Mouse (Mus musculus): ENCODE results near the gene Cox6a2. TPM values are rescaled to one million over a fixed set of nuclear protein-coding genes. Genes with fewer than 3 reads are reported as not detected.

Cox6a2 gene
- polyA plus RNA-seq, 1 experiment = not detected

GRCm38 (mm10) chr7:128245547-128245946 is 39.4 kb upstream of the Cox6a2 start:
- TF ChIP-seq POLR2A (IDR thresholded peaks at IDR 0.05; ENCODE audit: borderline replicate concordance, low read depth, low read length) (no peak), CTCF (IDR thresholded peaks at IDR 0.05; ENCODE audit: low read depth, low read length) (no peak)
- Histone ChIP-seq H3K27ac (ENCODE audit: insufficient read depth, low read depth, low read length) (no peak overlapping the region), H3K4me3 (ENCODE audit: insufficient read depth, low read length) (no peak overlapping the region)

DNA sequence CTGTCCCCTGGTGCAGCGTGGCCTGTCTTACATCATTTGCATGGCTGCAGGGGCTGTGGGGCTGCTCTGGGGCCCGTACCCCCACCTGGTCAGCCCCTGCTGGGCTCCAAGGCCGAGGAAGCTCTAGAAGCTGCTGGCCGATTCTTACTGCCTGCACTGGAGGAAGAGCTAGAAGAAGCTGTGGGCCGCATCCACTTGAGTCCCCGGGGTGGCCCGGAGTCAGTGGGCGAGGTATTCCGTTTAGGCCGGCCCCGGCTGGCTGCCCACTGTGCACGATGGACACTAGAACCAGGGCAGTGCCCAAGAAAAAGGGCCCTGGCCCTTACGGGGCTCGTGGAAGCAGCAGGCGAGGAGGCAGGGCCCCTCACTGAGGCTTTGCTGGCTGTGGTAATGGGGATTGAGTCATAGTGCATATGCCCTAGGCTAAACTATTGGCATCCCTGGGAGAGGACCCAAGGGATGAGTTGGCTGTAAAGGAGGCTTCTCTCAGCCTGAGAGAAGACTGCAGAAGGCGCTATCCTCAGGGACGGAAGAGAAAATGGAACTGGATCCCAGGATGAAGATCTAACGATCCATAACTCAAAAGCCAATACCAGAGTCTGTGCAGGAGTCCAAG is 38.3 kb upstream of the Cox6a2 start:
- Histone ChIP-seq H3K4me3 (ENCODE audit: insufficient read depth, low read length) (no peak overlapping the region), H3K27ac (ENCODE audit: insufficient read depth, low read depth, low read length) (no peak overlapping the region), H3K4me1 (ENCODE audit: control insufficient read depth, insufficient read depth, low read length) (no peaks in the 10 kb centered on the region)
- TF ChIP-seq POLR2A (IDR thresholded peaks at IDR 0.05; ENCODE audit: borderline replicate concordance, low read depth, low read length) = no peak
- TF ChIP-seq CTCF (IDR thresholded peaks at IDR 0.05; ENCODE audit: low read depth, low read length) = no peak

More at GRCm38 (mm10) chr7:128245547-128245946, 39.4 kb upstream of the Cox6a2 start:
- H3K4me1 ChIP-seq (ENCODE audit: control insufficient read depth, insufficient read depth, low read length) = no peaks in the 10 kb centered on the region

GRCm38 (mm10) chr7:128243921-128244320 is 37.7 kb upstream of the Cox6a2 start:
- TF ChIP-seq CTCF (IDR thresholded peaks at IDR 0.05; ENCODE audit: low read depth, low read length) = no peak
- no peak for TF ChIP-seq POLR2A (IDR thresholded peaks at IDR 0.05; ENCODE audit: borderline replicate concordance, low read depth, low read length)
- no peak overlapping the region for H3K27ac ChIP-seq (ENCODE audit: insufficient read depth, low read depth, low read length)
- peaks cover 2% of the 10 kb centered on the region; the same call in 1 of the 2 replicates for H3K4me1 ChIP-seq (ENCODE audit: control insufficient read depth, insufficient read depth, low read length)
- no peak overlapping the region for H3K4me3 ChIP-seq (ENCODE audit: insufficient read depth, low read length)

GRCm38 (mm10) chr7:128242331-128242730 is 36.1 kb upstream of the Cox6a2 start:
- TF ChIP-seq POLR2A (IDR thresholded peaks at IDR 0.05; ENCODE audit: borderline replicate concordance, low read depth, low read length) = no peak
- TF ChIP-seq CTCF (IDR thresholded peaks at IDR 0.05; ENCODE audit: low read depth, low read length) = no peak
- no peak overlapping the region for H3K27ac ChIP-seq (ENCODE audit: insufficient read depth, low read depth, low read length)
- peaks cover 2% of the 10 kb centered on the region; the same call in 1 of the 2 replicates for H3K4me1 ChIP-seq (ENCODE audit: control insufficient read depth, insufficient read depth, low read length)
- H3K4me3 ChIP-seq (ENCODE audit: insufficient read depth, low read length) = no peak overlapping the region

- H3K27ac ChIP-seq (ENCODE audit: insufficient read depth, low read depth, low read length) = no peak overlapping the region
- no peak overlapping the region for H3K4me3 ChIP-seq (ENCODE audit: insufficient read depth, low read length)
- H3K4me1 ChIP-seq (ENCODE audit: control insufficient read depth, insufficient read depth, low read length) = peaks cover 15% of the 10 kb centered on the region
- TF ChIP-seq POLR2A (IDR thresholded peaks at IDR 0.05; ENCODE audit: borderline replicate concordance, low read depth, low read length) (no peak), CTCF (IDR thresholded peaks at IDR 0.05; ENCODE audit: low read depth, low read length) (no peak)
Observed at GRCm38 (mm10) chr7:128240131-128240784, 34.1 kb upstream of the Cox6a2 start.

- H3K4me1 ChIP-seq (ENCODE audit: control insufficient read depth, insufficient read depth, low read length) = peaks cover 24% of the 10 kb centered on the region
- peak overlapping the region; percentile 6; the same call in 1 of the 2 replicates for H3K27ac ChIP-seq (ENCODE audit: insufficient read depth, low read depth, low read length)
- H3K4me3 ChIP-seq (ENCODE audit: insufficient read depth, low read length) = peak overlapping the region; percentile 49
- no peak for TF ChIP-seq CTCF (IDR thresholded peaks at IDR 0.05; ENCODE audit: low read depth, low read length)
- TF ChIP-seq POLR2A (IDR thresholded peaks at IDR 0.05; ENCODE audit: borderline replicate concordance, low read depth, low read length) = no peak
Observed at GRCm38 (mm10) chr7:128238991-128239390, 32.8 kb upstream of the Cox6a2 start.

DNA sequence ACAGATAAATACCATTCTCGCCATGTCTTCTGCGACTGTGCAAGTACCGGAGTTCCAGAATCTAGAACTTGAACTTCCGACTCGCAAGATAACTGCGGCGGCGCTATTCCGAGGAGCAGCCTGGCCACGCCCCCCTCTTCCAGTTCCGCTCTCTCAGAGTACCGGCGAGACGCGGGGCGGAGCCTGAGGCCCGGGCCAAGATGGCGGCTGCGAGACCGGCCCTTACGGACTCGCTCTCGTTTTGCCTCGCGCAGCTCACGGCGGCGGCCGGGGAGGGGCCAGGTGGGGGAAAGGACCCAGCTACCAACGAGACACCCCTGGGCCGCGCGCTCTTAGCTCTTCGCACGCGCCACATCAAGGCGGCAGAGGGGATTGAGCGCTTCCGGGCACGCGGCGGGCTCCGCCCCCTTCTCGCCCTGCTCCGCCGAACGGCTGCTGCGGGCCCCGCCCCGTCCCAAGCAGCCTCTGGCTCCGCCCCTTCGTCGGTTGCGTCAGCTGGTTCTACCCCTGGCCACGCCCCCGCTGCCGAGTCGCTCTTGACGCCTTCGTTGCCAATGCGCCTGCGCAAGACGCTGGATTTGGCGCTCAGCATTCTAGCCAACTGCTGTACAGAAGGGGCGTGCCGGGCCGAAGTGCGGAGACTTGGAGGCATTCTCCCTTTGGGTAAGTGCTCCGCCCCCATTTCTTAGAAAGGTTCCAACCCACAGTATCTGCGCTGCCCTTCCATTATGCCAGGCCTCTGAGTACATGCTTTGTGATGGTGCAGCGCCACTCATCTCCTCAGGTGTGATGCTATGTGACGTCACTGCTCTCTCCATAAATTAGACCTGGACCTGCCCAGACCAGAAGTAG is 32.0 kb upstream of the Cox6a2 start, which contains the start of gene 9130023H24Rik:
TSS of gene 9130023H24Rik (minus strand) at position 105 of the 852 bp plus-strand sequence.
- TF ChIP-seq CTCF (IDR thresholded peaks at IDR 0.05; ENCODE audit: low read depth, low read length) (no peak), POLR2A (IDR thresholded peaks at IDR 0.05; ENCODE audit: borderline replicate concordance, low read depth, low read length) (no peak)
- Histone ChIP-seq H3K4me3 (ENCODE audit: insufficient read depth, low read length) (peak within 1 kb of the TSS; percentile 96), H3K27ac (ENCODE audit: insufficient read depth, low read depth, low read length) (peak within 1 kb of the TSS; percentile 100), H3K4me1 (ENCODE audit: control insufficient read depth, insufficient read depth, low read length) (peaks cover 24% of the 10 kb centered on the region)

GRCm38 (mm10) chr7:128237593-128237926 is 31.4 kb upstream of the Cox6a2 start:
- Histone ChIP-seq H3K27ac (ENCODE audit: insufficient read depth, low read depth, low read length) (peak overlapping the region; percentile 100), H3K4me1 (ENCODE audit: control insufficient read depth, insufficient read depth, low read length) (peaks cover 24% of the 10 kb centered on the region), H3K4me3 (ENCODE audit: insufficient read depth, low read length) (peak overlapping the region; percentile 96)
- TF ChIP-seq CTCF (IDR thresholded peaks at IDR 0.05; ENCODE audit: low read depth, low read length) (no peak), POLR2A (IDR thresholded peaks at IDR 0.05; ENCODE audit: borderline replicate concordance, low read depth, low read length) (no peak)

- peak within 1 kb of the TSS; percentile 100 for H3K27ac ChIP-seq (ENCODE audit: insufficient read depth, low read depth, low read length)
- H3K4me3 ChIP-seq (ENCODE audit: insufficient read depth, low read length) = peak within 1 kb of the TSS; percentile 96
- peaks cover 24% of the 10 kb centered on the region for H3K4me1 ChIP-seq (ENCODE audit: control insufficient read depth, insufficient read depth, low read length)
- peak; percentile 95 for TF ChIP-seq CTCF (IDR thresholded peaks at IDR 0.05; ENCODE audit: low read depth, low read length)
- no peak for TF ChIP-seq POLR2A (IDR thresholded peaks at IDR 0.05; ENCODE audit: borderline replicate concordance, low read depth, low read length)
Observed at GRCm38 (mm10) chr7:128236856-128237592, 30.8 kb upstream of the Cox6a2 start, which contains the start of gene Armc5. TSS of gene Armc5 (plus strand) at chr7:128237342.

All from bone marrow macrophage, adult 2 months (primary cell).